Mouse (Mus musculus) spleen, adult 2 months (tissue): ENCODE results near the gene Rspo1.

Experiments
- CTCF ChIP-seq: fragments of 200-500 bp; IDR thresholded peaks from 2 replicates; pipeline ENCODE4 v1.5.1; 2011; ENCODE audit warnings: mild to moderate bottlenecking, inconsistent platforms; ENCODE audit not compliant: insufficient read depth, insufficient read length, insufficient replicate concordance; ENCODE audit errors: extremely low read depth
- POLR2A ChIP-seq: fragments of 200-500 bp; IDR thresholded peaks from 2 replicates; pipeline ENCODE4 v1.6.1; 2011; ENCODE audit warnings: low read depth, low read length, inconsistent platforms

- no peak for TF ChIP-seq CTCF
- no peak for TF ChIP-seq POLR2A
These were observed 17.5 kb upstream of the Rspo1 start for GRCm38 (mm10) chr4:124968711-124969110.
